Mouse (Mus musculus): ENCODE measurements around the gene Naa30. TPM values are rescaled to one million over a fixed set of nuclear protein-coding genes. Genes with fewer than 3 reads are reported as not detected.

Gene Naa30
- polyA plus RNA-seq, 1 experiment from 2014 or later = 10.2 TPM

GRCm38 (mm10) chr14:49221771-49222170, 49.7 kb downstream of the Naa30 start:
- no peaks in the 10 kb centered on the region for H3K9me3 ChIP-seq (replicated peaks; ENCODE audit: low read length)
- no peaks in the 10 kb centered on the region for H3K36me3 ChIP-seq (ENCODE audit: insufficient read depth, low read length)
- 80% methylated on average over 2 of the region's 2 CpGs for WGBS
- H3K27me3 ChIP-seq (ENCODE audit: insufficient read depth, low read length) = no peaks in the 10 kb centered on the region
- ATAC-seq (replicated peaks; ENCODE audit: low FRiP score, low read depth) (no peak), DNase-seq (ENCODE audit: low spot score) (no peak)
- H3K4me3 ChIP-seq (replicated peaks; ENCODE audit: low read depth, low read length) = no peak overlapping the region
- H3K9ac ChIP-seq (ENCODE audit: low read depth, low read length) = no peak overlapping the region
- H3K27ac ChIP-seq = no peak overlapping the region
- TF ChIP-seq CTCF (IDR thresholded peaks at IDR 0.05; ENCODE audit: low read depth) = no peak
- H3K4me1 ChIP-seq (replicated peaks; ENCODE audit: insufficient read depth, low read length) = no peaks in the 10 kb centered on the region
- H3K4me2 ChIP-seq (ENCODE audit: low read length) = no peak overlapping the region

DNA sequence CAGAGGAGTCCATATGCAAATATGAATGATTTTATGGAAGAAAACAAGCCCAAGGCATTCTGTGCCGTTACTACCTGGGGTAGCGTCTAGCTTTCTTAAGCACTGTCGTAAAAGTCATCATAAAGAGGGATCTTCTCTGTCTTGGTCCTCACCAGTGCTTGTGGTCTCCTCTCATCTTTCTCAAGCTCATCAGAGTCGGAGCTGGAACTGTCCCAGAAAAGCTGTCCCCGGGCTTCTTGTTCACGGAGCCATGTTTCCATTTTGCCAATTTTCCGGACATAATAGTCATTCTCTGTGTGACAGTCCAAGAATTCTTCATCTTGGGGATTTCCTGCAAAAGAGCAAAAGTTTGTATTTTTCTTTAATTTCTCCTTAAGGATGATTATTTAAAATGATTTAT, 54.4 kb downstream of the Naa30 start:
- WGBS = 71% methylated on average over 7 of the region's 7 CpGs
- TF ChIP-seq CTCF (IDR thresholded peaks at IDR 0.05; ENCODE audit: low read depth) = no peak

GRCm38 (mm10) chr14:49226986-49227385, 55.0 kb downstream of the Naa30 start:
- ATAC-seq (replicated peaks; ENCODE audit: low FRiP score, low read depth) (no peak), DNase-seq (ENCODE audit: low spot score) (no peak)
- H3K4me2 ChIP-seq (ENCODE audit: low read length) = no peak overlapping the region
- no peaks in the 10 kb centered on the region for H3K27me3 ChIP-seq (ENCODE audit: insufficient read depth, low read length)
- no peak overlapping the region for H3K9ac ChIP-seq (ENCODE audit: low read depth, low read length)
- no peaks in the 10 kb centered on the region for H3K4me1 ChIP-seq (replicated peaks; ENCODE audit: insufficient read depth, low read length)
- no peaks in the 10 kb centered on the region for H3K9me3 ChIP-seq (replicated peaks; ENCODE audit: low read length)
- no peak for TF ChIP-seq CTCF (IDR thresholded peaks at IDR 0.05; ENCODE audit: low read depth)
- H3K27ac ChIP-seq = no peak overlapping the region
- H3K36me3 ChIP-seq (ENCODE audit: insufficient read depth, low read length) = no peaks in the 10 kb centered on the region
- WGBS = 86% methylated on average over 11 of the region's 11 CpGs
- H3K4me3 ChIP-seq (replicated peaks; ENCODE audit: low read depth, low read length) = no peak overlapping the region

More for the DNA sequence above, 54.4 kb downstream of the Naa30 start:
- Histone ChIP-seq H3K9ac (ENCODE audit: low read depth, low read length) (no peak overlapping the region), H3K27me3 (ENCODE audit: insufficient read depth, low read length) (no peaks in the 10 kb centered on the region), H3K9me3 (replicated peaks; ENCODE audit: low read length) (no peaks in the 10 kb centered on the region), H3K4me1 (replicated peaks; ENCODE audit: insufficient read depth, low read length) (no peaks in the 10 kb centered on the region), H3K4me3 (replicated peaks; ENCODE audit: low read depth, low read length) (no peak overlapping the region), H3K36me3 (ENCODE audit: insufficient read depth, low read length) (no peaks in the 10 kb centered on the region), H3K4me2 (ENCODE audit: low read length) (no peak overlapping the region), H3K27ac (no peak overlapping the region)
- no peak for DNase-seq (ENCODE audit: low spot score)
- no peak for ATAC-seq (replicated peaks; ENCODE audit: low FRiP score, low read depth)

DNA sequence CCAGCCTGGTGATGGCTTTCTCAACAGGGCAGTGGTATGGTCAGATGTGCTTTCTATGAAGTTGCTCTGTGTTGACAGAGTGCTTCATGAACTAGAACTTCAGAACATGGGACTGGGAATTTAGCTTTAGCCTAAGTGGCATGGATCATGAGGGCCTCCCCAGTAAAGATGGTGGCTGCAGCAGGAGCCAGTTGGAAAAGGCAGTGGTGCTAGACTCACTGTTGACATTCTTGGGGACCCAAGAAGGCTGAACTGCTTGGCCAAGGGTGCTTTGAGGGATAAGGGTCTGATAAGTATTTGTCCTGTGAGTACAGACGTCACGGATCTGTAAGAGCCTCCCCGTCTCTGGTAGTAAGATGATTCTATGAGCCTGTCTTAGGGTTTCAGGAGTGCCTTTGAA, 59.8 kb downstream of the Naa30 start:
- WGBS = 84% methylated on average over 3 of the region's 3 CpGs
- Histone ChIP-seq H3K4me3 (replicated peaks; ENCODE audit: low read depth, low read length) (no peak overlapping the region), H3K4me2 (ENCODE audit: low read length) (no peak overlapping the region), H3K9me3 (replicated peaks; ENCODE audit: low read length) (no peaks in the 10 kb centered on the region), H3K27me3 (ENCODE audit: insufficient read depth, low read length) (no peaks in the 10 kb centered on the region), H3K27ac (no peak overlapping the region), H3K9ac (ENCODE audit: low read depth, low read length) (no peak overlapping the region), H3K4me1 (replicated peaks; ENCODE audit: insufficient read depth, low read length) (no peaks in the 10 kb centered on the region), H3K36me3 (ENCODE audit: insufficient read depth, low read length) (no peaks in the 10 kb centered on the region)
- ATAC-seq (replicated peaks; ENCODE audit: low FRiP score, low read depth) (no peak), DNase-seq (ENCODE audit: low spot score) (no peak)
- no peak for TF ChIP-seq CTCF (IDR thresholded peaks at IDR 0.05; ENCODE audit: low read depth)

- Histone ChIP-seq H3K27ac (no peak overlapping the region), H3K36me3 (ENCODE audit: insufficient read depth, low read length) (no peaks in the 10 kb centered on the region), H3K4me2 (ENCODE audit: low read length) (no peak overlapping the region), H3K27me3 (ENCODE audit: insufficient read depth, low read length) (no peaks in the 10 kb centered on the region), H3K9ac (ENCODE audit: low read depth, low read length) (no peak overlapping the region), H3K9me3 (replicated peaks; ENCODE audit: low read length) (no peaks in the 10 kb centered on the region), H3K4me1 (replicated peaks; ENCODE audit: insufficient read depth, low read length) (no peaks in the 10 kb centered on the region), H3K4me3 (replicated peaks; ENCODE audit: low read depth, low read length) (no peak overlapping the region)
- DNase-seq (ENCODE audit: low spot score) (peak; percentile 81), ATAC-seq (replicated peaks; ENCODE audit: low FRiP score, low read depth) (peak; percentile 71)
- WGBS = 47% methylated on average over 9 of the region's 9 CpGs
- TF ChIP-seq CTCF (IDR thresholded peaks at IDR 0.05; ENCODE audit: low read depth) = peak; percentile 80
Observed at GRCm38 (mm10) chr14:49234788-49235515, 62.9 kb downstream of the Naa30 start.

- WGBS = 35% methylated on average over 11 of the region's 11 CpGs
- Histone ChIP-seq H3K4me2 (ENCODE audit: low read length) (no peak overlapping the region), H3K4me3 (replicated peaks; ENCODE audit: low read depth, low read length) (no peak overlapping the region), H3K27ac (no peak overlapping the region), H3K27me3 (ENCODE audit: insufficient read depth, low read length) (no peaks in the 10 kb centered on the region), H3K36me3 (ENCODE audit: insufficient read depth, low read length) (no peaks in the 10 kb centered on the region), H3K4me1 (replicated peaks; ENCODE audit: insufficient read depth, low read length) (no peaks in the 10 kb centered on the region), H3K9ac (ENCODE audit: low read depth, low read length) (no peak overlapping the region), H3K9me3 (replicated peaks; ENCODE audit: low read length) (no peaks in the 10 kb centered on the region)
- peak; percentile 60 for ATAC-seq (replicated peaks; ENCODE audit: low FRiP score, low read depth)
- DNase-seq (ENCODE audit: low spot score) = peak; percentile 81
- TF ChIP-seq CTCF (IDR thresholded peaks at IDR 0.05; ENCODE audit: low read depth) = peak; percentile 89
Observed at GRCm38 (mm10) chr14:49238206-49238605, 66.2 kb downstream of the Naa30 start.

Other genes starting within 250 kb of the Naa30 start
- 28.0 and 28.4 TPM in 2 replicates for gene Ap5m1, start 106.1 kb upstream of the Naa30 start, polyA plus RNA-seq (2015; fragmentation: Nextera tagmentation; extraction: Ambion mirVana)
- 29.3 and 33.5 TPM in 2 replicates for gene Exoc5, start 105.6 kb upstream of the Naa30 start, polyA plus RNA-seq (2015; fragmentation: Nextera tagmentation; extraction: Ambion mirVana)
- 235 and 239 TPM in 2 replicates for gene ccdc198, start 73.2 kb downstream of the Naa30 start, polyA plus RNA-seq (2015; fragmentation: Nextera tagmentation; extraction: Ambion mirVana)